Mouse (Mus musculus) forebrain, embryonic 12.5 days (tissue): Measurements from ENCODE around the gene Sord. TPM values are rescaled to one million over a fixed set of nuclear protein-coding genes. Genes with fewer than 3 reads are reported as not detected.
"Not testable (repeated sequence)": the region's sequence is repeated elsewhere in the genome, so short reads cannot be mapped to it uniquely, and the experiment has no call there.

Experiments used
- ATAC-seq: fragments of 200-750 bp; cut with Nextera tagmentation; 2 replicates; pipeline ENCODE4 v1.8.0; 2017; ENCODE audit warnings: moderate TSS enrichment; ENCODE audit not compliant: low FRiP score
- H3K27ac ChIP-seq: fragments of 300-500 bp; sonication (generic); 2 replicates; pipeline ENCODE4 v1.5.1; 2016; ENCODE audit warnings: mild to moderate bottlenecking
- H3K27me3 ChIP-seq: fragments of 300-500 bp; sonication (generic); 2 replicates; pipeline ENCODE4 v1.6.1; 2016; ENCODE audit warnings: mild to moderate bottlenecking
- H3K36me3 ChIP-seq: fragments of 300-500 bp; sonication (generic); replicated peaks from 2 replicates; pipeline ENCODE4 v1.6.1; 2016; ENCODE audit warnings: mild to moderate bottlenecking
- H3K4me1 ChIP-seq: fragments of 300-500 bp; sonication (generic); 2 replicates; pipeline ENCODE4 v1.6.1; 2016
- H3K4me2 ChIP-seq: fragments of 300-500 bp; sonication (generic); 2 replicates; pipeline ENCODE4 v1.6.1; 2016; ENCODE audit warnings: mild to moderate bottlenecking, moderate library complexity
- H3K4me3 ChIP-seq: fragments of 300-500 bp; sonication (generic); replicated peaks from 2 replicates; pipeline ENCODE4 v1.5.1; 2016; ENCODE audit warnings: mild to moderate bottlenecking
- H3K9ac ChIP-seq: fragments of 300-500 bp; sonication (generic); 2 replicates; pipeline ENCODE4 v1.6.1; 2016; ENCODE audit warnings: mild to moderate bottlenecking
- H3K9me3 ChIP-seq: fragments of 300-500 bp; sonication (generic); 2 replicates; pipeline ENCODE4 v1.6.1; 2016
- WGBS: fragments of 180-500 bp; shearing (Covaris S2); methylation state at CpG from one replicate; pipeline ENCODE4 v1.1.7; 2016; 5-methylcytosine and 5-hydroxymethylcytosine counted together
- polyA plus RNA-seq: library from polyadenylated mRNA; unstranded; fragments of >200 nt; fragmentation: Nextera tagmentation; extraction: Ambion mirVana; gene quantifications from 2 replicates; pipeline ENCODE4 v1.2.1, GENCODE M21; 2016

The Sord gene
- polyA plus RNA-seq, result 23.9 and 24.3 TPM in 2 replicates

DNA sequence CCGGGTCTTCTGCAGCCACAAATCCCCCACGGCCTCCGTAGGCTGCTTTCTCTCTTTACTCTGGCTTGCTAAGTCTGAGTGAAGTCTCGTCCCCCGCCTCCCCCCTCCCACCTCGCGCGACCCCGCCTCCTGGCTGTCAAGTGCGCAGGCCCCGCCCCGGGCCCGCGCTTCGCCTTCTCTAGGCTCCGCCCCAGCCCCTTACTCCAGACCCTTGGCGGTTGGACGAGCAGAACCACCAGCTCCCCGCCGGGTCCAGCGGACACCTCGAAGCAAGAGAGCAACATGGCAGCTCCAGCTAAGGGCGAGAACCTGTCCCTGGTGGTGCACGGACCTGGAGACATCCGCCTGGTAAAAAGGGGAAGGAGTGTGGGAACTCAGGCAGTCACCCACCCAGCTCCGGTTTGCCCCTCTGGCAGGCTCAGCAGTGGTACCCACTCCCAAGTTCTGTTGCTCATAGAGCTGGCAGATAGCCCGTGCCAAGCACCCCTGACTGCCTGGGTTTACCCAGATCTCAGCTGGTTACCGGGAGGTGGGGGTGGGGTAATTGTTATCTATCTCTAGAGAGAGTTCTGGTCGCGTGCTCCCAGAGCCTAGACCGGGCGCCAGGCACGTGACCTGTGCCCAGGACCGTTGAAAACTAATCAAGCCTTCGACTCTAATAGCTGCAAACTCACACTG, at the start of gene Sord:
TSS of gene Sord (plus strand) at position 139 of the 678 bp plus-strand sequence.
- ATAC-seq, result peak; percentile 96
- WGBS, result under 1% methylated on average over 35 of the region's 35 CpGs
- no peaks in the 10 kb centered on the region for H3K36me3 ChIP-seq
- peak within 1 kb of the TSS; percentile 56 for H3K9ac ChIP-seq
- peak within 1 kb of the TSS; percentile 55 for H3K4me3 ChIP-seq
- H3K27ac ChIP-seq, result peak within 1 kb of the TSS; percentile 81
- H3K4me2 ChIP-seq, result peak within 1 kb of the TSS; percentile 84
- no peaks in the 10 kb centered on the region for H3K9me3 ChIP-seq
- H3K4me1 ChIP-seq, result peaks cover 9% of the 10 kb centered on the region; the same call in 1 of the 2 replicates
- 0 out of 2 replicates have a peak, but pooled peaks cover 4% of the 10 kb centered on the region for H3K27me3 ChIP-seq

DNA sequence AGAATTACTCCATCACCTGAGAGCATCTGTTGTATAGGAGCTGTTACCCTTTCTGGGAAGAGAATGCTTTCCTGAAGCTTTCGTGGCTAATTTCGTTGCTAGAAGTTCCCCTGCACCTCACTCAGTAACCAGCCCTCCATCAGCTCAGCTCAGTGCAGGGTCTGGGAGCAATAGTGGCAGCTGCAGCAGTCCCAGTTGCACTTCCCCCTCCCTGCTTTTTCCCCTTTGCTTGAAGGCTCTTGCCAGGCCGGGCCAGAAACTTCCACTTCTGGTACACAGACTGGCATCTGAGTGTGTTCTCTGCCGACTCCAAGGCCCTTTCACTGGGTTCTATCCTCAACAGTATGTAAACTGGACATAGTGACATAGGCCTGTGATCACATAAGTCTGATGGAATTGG, 49.5 kb upstream of the Sord start:
- Histone ChIP-seq H3K4me2 (no peak overlapping the region), H3K9ac (no peak overlapping the region), H3K9me3 (no peaks in the 10 kb centered on the region), H3K36me3 (no peaks in the 10 kb centered on the region), H3K27me3 (no peaks in the 10 kb centered on the region; the same call in 1 of the 2 replicates), H3K4me1 (no peaks in the 10 kb centered on the region), H3K4me3 (no peak overlapping the region), H3K27ac (no peak overlapping the region)
- ATAC-seq, result no peak
- 89% methylated on average over 4 of the region's 4 CpGs for WGBS

DNA sequence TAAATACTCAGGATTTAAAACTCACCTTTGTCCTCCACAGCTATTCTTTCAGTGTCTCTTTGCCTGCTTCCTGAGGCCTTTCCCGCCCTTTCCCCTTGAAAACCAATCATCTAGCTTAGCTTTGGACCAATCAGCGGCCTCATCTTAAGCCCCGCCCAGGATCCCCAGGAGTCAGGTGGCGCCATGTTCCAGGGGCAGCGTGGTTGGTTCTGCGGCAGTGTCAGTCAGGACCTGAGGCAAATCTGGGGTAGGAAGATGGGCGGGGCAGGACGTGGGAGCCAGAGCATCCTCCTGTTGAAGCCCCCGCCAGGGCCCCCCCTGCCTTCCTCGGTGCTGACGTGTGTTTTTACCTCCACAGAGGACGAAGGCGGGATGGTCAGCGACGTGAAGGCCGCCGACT, 48.4 kb upstream of the Sord start, which contains the start of the genes Patl2 and Terb2:
TSS of gene Patl2 (minus strand) at position 84 of the 400 bp plus-strand sequence.
TSS of gene Terb2 (plus strand) at position 167 of the 400 bp plus-strand sequence.
- no peak within 1 kb of the TSS for H3K9ac ChIP-seq
- H3K4me2 ChIP-seq, result no peak within 1 kb of the TSS
- no peaks in the 10 kb centered on the region for H3K9me3 ChIP-seq
- H3K4me1 ChIP-seq, result no peaks in the 10 kb centered on the region
- no peak within 1 kb of the TSS for H3K4me3 ChIP-seq
- no peaks in the 10 kb centered on the region for H3K36me3 ChIP-seq
- 82% methylated on average over 17 of the region's 17 CpGs for WGBS
- no peak within 1 kb of the TSS for H3K27ac ChIP-seq
- H3K27me3 ChIP-seq, result no peaks in the 10 kb centered on the region; the same call in 1 of the 2 replicates
- no peak for ATAC-seq

DNA sequence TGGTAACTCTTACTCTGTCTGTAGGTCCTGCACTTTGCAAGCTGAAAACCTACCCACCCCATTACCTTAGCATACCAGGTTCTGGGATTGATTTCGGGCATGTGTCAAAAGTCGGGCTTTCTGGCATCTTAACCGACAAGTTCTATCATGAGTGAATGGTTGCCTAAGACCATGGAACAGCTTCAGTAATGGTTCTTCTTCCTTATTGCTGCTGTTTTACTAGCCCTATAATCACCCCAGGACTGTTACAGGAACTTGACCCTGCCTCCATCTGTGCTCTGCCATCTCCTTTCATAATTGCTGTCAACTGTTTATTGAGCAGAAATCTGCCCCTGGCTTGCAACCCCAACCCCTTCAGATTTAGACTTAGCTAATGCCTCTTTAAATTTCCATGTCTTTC, 47.8 kb upstream of the Sord start:
- Histone ChIP-seq H3K4me3 (no peak overlapping the region), H3K9ac (no peak overlapping the region), H3K9me3 (no peaks in the 10 kb centered on the region), H3K36me3 (no peaks in the 10 kb centered on the region), H3K27ac (no peak overlapping the region), H3K27me3 (no peaks in the 10 kb centered on the region; the same call in 1 of the 2 replicates), H3K4me2 (no peak overlapping the region), H3K4me1 (no peaks in the 10 kb centered on the region)
- no peak for ATAC-seq
- WGBS, result 95% methylated on average over 3 of the region's 3 CpGs

DNA sequence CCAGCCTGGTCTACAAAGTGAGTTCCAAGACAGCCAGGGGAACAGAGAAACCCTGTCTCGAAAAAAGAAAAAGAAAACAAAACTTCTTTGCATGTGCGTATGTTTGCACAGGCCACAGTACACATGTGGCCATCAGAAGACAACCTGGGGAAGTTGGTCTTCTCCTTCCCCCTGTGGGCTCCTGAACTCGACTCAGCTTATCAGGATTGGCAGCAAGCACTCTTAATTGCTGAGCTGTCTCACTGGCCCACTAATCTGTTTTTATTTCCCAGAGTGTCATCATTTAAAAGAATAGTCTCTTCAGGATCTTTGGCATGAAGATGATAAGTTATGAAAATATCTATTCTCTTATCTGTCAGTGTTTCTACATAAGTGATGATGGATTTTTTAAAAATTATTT, 42.7 kb upstream of the Sord start:
- H3K27ac ChIP-seq, result no peak overlapping the region
- H3K4me2 ChIP-seq, result no peak overlapping the region
- no peaks in the 10 kb centered on the region for H3K9me3 ChIP-seq
- 70% methylated on average over 3 of the region's 3 CpGs for WGBS
- H3K27me3 ChIP-seq, result no peaks in the 10 kb centered on the region
- no peaks in the 10 kb centered on the region for H3K36me3 ChIP-seq
- no peaks in the 10 kb centered on the region for H3K4me1 ChIP-seq
- no peak overlapping the region for H3K4me3 ChIP-seq
- no peak for ATAC-seq
- no peak overlapping the region for H3K9ac ChIP-seq

DNA sequence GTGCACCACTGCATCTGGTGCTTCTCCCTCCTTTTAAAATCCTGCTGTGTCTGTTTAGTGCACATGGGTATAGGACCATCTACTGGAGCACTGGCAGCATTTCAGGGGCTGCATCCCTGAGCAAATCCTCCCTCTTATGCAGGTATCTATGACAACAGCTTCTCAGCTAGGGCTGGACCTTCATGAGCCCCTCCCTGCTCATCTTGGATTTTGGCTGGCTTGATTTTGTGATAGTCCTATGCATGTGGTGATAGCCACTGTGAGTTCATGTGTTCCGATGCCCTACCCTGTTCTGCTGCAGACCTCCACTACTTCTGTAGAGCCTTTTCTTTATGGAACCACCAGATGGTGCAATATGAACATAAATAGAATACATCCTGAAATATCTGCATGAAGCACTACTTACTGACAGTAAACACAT, 40.0 kb upstream of the Sord start:
- Histone ChIP-seq H3K4me2 (no peak overlapping the region), H3K9ac (no peak overlapping the region), H3K4me3 (no peak overlapping the region), H3K36me3 (no peaks in the 10 kb centered on the region), H3K9me3 (no peaks in the 10 kb centered on the region), H3K27me3 (peaks cover 2% of the 10 kb centered on the region; the same call in 1 of the 2 replicates), H3K4me1 (no peaks in the 10 kb centered on the region), H3K27ac (no peak overlapping the region)
- peak; percentile 73; the same call in 1 of the 2 replicates for ATAC-seq
- WGBS, result 66% methylated on average over 1 of the region's 1 CpGs

DNA sequence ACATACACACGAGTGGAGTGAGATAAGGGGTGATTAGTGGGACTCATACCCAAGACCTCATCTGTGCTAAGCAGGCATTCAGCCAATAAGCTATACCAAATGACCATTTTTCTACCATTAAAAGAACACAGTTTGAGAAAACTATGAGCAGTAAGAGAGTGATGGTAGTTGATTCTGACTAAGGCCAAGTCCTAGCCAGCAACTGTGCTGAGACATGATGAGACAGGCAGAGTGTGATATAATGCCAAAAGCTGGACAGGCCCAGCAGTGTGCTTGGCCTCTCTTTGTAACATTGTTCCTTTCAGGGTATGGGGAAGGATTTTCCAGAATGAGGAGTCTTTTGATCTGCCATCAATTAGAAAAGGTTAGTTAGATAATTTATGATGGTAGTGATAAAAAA, 33.0 kb upstream of the Sord start:
- Histone ChIP-seq H3K27ac (no peak overlapping the region), H3K4me1 (no peaks in the 10 kb centered on the region), H3K4me2 (no peak overlapping the region), H3K9me3 (no peaks in the 10 kb centered on the region), H3K27me3 (peaks cover 2% of the 10 kb centered on the region), H3K9ac (no peak overlapping the region), H3K36me3 (no peaks in the 10 kb centered on the region), H3K4me3 (no peak overlapping the region)
- 93% methylated on average over 1 of the region's 1 CpGs for WGBS
- ATAC-seq, result no peak

DNA sequence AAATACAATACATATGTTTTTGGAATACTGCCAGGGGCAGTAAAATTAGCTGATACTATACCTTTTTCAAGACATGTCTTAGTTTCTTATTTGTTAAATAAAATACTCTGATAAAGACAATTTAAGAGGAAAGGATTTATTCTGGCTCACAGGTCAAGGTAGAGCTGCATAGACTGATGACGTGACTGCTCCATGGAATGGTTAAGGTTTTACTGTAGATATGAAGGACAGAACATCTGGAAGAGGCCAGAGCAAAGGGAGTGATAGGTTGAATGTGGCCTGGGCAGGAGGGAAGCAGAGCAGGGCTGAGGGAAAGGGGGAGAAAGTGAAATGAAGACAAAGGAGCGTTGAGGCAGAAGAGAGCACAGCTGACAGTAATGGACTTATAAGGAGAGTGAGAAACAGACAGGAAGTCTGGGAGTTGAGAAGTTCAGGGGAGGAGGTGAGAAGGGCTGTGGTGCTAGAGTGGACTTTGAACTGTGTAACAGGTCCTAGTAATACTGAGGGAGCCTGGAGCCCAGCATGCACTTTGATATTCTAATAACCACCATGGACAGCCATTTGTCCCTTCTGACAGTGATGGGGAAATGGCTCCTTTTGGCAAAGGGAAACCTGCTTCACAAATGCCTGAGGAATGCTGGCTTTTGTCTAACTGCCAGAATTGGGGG, 28.0 kb upstream of the Sord start:
- 65% methylated on average over 2 of the region's 2 CpGs for WGBS
- no peak for ATAC-seq
- no peak overlapping the region for H3K4me3 ChIP-seq
- no peak overlapping the region for H3K4me2 ChIP-seq
- no peaks in the 10 kb centered on the region; the same call in 1 of the 2 replicates for H3K27me3 ChIP-seq
- no peaks in the 10 kb centered on the region for H3K4me1 ChIP-seq
- no peaks in the 10 kb centered on the region for H3K9me3 ChIP-seq
- no peak overlapping the region for H3K27ac ChIP-seq
- no peaks in the 10 kb centered on the region for H3K36me3 ChIP-seq
- H3K9ac ChIP-seq, result no peak overlapping the region

DNA sequence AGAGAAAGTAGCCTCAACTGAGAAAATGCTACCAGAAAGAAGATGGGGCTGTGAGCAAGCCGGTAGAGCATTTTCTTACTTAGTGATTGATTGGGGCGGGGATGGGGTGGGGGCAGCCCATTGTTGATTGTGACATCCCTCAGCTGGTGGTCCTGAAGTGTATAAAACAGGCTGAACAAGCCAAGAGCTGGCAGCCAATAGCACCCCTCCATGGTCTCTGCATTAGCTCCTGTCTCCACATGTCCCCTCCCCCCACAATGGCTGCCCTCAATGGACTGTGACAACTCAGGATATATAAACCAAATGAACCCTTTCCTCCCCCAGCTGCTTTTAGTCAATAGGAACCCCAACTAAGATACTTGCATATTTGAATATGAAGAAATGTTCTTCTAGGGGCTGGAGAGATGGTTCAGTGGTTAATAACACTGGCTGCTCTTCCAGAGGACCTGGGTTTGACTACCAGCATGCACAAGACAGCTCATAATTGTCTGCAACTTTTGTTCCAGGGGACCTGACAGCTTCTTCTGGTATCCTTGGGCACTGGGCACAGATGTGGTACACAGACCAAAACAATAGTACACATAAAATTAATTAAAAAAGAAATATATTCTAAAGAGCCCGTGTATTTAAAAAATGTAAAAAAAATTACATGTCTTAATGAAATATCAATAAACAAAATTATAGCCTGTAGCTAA, 23.9 kb upstream of the Sord start:
- H3K4me1 ChIP-seq, result no peaks in the 10 kb centered on the region
- H3K36me3 ChIP-seq, result no peaks in the 10 kb centered on the region
- H3K9me3 ChIP-seq, result no peaks in the 10 kb centered on the region
- no peak for ATAC-seq
- WGBS, result 51% methylated on average over 3 of the region's 3 CpGs
- H3K4me3 ChIP-seq, result no peak overlapping the region
- no peak overlapping the region for H3K27ac ChIP-seq
- H3K27me3 ChIP-seq, result no peaks in the 10 kb centered on the region
- H3K4me2 ChIP-seq, result no peak overlapping the region
- H3K9ac ChIP-seq, result no peak overlapping the region

DNA sequence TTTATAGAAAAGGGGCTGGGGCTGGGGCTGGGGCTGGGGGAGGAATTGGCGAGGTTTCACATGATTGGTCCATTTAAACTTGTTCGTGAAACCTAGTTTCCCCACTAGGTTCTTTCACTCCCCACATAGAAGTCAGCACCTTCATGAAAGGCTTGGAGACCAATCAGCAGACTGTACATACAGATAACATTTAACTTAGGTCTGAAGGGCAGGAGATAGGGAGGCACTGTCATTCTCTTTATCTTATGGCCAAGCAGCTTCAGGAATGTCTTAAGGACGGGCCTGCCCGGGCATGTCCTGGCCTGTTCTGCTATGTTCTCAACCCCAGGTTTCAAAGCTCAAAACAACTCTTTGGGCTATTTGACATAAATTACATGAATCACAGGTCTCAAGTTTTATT, 17.5 kb upstream of the Sord start:
- ATAC-seq, H3K27ac ChIP-seq, H3K4me1 ChIP-seq, H3K9me3 ChIP-seq, H3K36me3 ChIP-seq, H3K9ac ChIP-seq, H3K27me3 ChIP-seq, H3K4me2 ChIP-seq, H3K4me3 ChIP-seq: not testable (repeated sequence)
- WGBS, result 95% methylated on average over 4 of the region's 4 CpGs

DNA sequence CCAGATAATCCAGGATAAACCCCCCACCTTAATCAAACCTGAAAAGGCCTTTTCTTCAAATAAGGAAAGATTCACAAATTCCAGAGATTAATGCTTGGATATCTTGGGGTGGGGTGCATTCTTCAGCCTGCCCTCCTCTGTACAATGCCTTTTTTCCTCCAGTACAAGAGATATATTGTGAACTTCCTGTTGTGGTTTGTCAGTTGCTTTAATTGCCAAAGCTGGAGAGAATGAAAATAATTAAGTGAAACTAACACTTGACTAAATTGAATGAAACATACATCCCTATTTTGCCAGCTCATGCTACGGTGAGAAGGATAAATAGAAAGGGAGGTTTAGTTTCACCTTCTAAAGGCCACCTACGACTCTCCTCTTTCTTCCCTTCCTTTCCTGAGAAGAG, 16.3 kb upstream of the Sord start:
- WGBS, result 71% methylated on average over 2 of the region's 2 CpGs
- no peak overlapping the region for H3K4me3 ChIP-seq
- no peak for ATAC-seq
- H3K4me1 ChIP-seq, result no peaks in the 10 kb centered on the region
- no peak overlapping the region for H3K4me2 ChIP-seq
- no peaks in the 10 kb centered on the region for H3K36me3 ChIP-seq
- no peaks in the 10 kb centered on the region for H3K27me3 ChIP-seq
- no peaks in the 10 kb centered on the region for H3K9me3 ChIP-seq
- no peak overlapping the region for H3K27ac ChIP-seq
- H3K9ac ChIP-seq, result no peak overlapping the region

DNA sequence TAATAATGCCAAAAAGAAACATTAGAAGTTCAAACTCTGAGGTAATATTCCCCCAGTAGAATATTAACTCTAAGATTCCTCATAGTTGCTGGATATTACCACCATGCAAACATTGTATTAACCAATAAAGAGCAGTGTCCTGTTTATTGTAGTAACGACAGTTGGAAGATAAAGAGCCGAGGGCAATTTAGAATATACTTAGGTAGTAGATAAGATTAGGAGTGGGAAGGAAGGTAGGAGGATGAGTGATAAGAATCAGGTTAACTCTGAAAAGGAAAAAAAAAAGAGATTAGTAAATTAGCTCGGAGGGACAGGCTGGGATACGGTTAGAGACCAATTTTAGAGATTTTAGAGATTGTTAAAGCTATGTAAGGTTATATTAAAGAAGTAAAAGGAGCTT, 13.2 kb upstream of the Sord start:
- Histone ChIP-seq H3K4me3 (no peak overlapping the region), H3K9ac (no peak overlapping the region), H3K27me3 (no peaks in the 10 kb centered on the region), H3K4me2 (no peak overlapping the region), H3K9me3 (no peaks in the 10 kb centered on the region), H3K27ac (no peak overlapping the region), H3K36me3 (no peaks in the 10 kb centered on the region), H3K4me1 (no peaks in the 10 kb centered on the region)
- no peak for ATAC-seq
- WGBS, result 88% methylated on average over 4 of the region's 4 CpGs
